Mouse (Mus musculus) frontal cortex, postnatal 36 days (tissue): ENCODE results near the gene Pdlim4.
"Not testable (repeated sequence)": the region's sequence is repeated elsewhere in the genome, so short reads cannot be mapped to it uniquely, and the experiment has no call there.

Experiments used
- DNase-seq, 2 experiments: peaks; one replicate each; pipeline ENCODE4 v3.0.0; 2022; ENCODE audit warnings: low spot score in 2 of 2

Pdlim4 gene

DNA sequence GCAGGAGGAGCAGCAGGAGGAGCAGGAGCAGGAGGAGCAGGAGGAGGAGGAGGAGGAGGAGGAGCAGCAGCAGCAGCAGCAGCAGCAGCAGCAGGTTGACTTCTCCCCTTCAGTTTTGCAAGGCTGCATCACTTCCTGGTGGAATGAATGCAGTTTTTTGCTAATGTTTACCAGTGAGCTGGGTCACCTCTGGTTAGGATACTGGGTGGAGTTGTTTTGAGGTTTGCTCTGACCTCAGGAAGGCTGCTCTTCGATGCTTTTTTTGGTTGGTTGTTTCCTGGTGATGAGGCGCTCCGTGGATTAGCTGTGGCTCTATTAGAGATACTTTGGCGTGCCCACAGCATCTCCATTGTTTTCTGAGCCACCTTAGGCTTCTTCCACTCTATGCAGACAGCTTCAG, 51.2 kb downstream of the Pdlim4 start:
- DNase-seq: no peak

DNA sequence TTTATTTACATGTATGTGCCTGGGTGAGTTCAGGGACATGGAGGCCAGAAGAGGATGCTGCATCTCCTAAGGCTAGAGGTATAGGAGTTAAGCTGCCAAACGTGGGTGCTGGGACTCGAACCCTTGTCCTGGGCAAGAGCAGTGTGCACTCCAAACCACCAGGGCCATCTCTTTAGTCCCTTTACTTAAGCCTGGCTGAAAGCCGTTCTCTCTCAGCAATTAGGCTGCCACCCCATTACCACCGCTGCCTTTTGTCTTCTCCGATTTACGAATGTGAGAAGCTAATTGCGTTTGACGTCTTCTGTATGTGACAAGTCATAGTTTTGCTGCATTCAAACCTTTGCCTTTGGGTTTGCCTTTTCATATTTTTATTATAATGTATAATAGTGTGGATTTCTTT, 52.8 kb downstream of the Pdlim4 start:
- no peak for DNase-seq

DNA sequence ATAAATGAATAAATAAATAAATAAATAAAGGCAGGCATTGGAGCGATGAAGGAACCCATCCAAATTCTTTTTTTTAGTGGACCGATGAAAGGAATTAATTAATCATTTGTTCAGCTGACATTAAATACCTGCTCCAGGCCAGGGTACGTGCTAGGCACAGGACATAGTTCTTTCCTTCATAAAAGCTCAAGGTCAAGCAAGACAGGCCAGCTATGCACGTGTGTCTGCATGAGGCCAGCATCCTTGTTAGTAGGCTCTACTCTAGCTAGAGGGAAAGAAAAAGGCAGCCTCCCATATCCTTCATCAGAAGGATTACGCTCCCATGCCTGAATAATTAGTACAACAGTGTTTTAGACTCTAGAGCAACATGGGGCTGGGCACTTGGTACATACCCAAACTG, 55.9 kb downstream of the Pdlim4 start:
- DNase-seq: no peak

DNA sequence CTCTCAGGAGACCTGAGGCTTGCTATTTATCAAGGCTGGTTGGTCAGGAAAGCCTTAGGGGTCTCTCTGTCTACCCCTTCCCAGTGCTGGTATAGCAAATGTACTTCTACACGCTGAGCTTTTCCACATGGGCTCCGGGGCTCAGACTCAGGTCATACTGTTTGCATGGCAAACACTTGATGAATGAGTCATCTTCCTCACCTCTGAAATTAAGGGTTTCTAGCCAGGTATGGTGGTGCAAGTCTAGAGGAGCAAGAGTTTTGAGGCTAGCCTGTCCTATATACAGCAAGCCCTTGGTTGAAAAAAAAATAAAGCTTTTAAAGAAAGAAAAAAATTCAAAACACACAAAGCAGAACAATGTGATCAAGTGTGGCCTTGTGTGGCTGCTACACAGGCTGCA, 57.6 kb downstream of the Pdlim4 start:
- DNase-seq: no peak

DNA sequence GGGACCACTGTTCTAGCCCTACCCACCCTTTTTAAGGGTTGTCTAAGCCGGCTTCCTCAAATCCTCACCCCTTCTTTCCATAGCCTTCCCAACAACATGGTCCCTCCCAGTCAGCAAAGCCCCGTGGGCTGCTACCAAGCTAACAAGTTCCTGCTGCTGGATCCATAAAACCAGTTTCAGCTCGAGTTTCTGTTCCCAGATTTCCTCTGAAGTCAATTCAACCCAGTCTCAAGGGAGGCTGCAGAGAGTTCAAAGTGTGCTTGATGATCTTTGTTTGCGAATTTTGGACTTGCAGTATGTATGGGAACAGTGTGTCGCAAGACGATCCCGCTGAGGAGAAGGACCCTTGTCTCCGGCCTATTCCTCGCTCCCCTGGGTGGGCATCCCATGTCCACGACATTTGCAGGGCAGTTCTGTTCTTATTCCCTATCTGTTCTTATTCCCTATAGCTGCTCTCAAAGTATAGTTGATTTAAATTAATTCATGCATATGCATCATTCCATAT, 60.3 kb downstream of the Pdlim4 start:
- DNase-seq: no peak

DNA sequence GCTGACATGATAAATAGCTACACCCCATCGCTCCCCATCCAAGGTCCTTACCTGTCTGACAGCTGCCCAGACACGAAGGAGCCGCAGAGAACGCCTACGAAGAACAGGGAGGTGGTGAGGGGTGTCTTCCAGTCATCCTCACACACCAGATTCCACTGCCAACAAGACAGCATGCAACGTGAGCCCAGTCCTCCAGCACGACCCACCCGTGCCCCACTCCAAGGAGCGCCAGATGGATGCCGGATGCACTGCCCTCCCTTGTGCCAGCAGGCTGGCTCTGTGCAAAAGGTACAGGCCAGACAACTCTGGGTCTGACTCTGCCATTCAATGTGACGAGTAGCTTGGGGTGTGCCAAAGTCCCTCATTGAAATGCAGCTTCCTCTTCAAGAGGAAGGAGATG, 61.1 kb downstream of the Pdlim4 start:
- no peak for DNase-seq

DNA sequence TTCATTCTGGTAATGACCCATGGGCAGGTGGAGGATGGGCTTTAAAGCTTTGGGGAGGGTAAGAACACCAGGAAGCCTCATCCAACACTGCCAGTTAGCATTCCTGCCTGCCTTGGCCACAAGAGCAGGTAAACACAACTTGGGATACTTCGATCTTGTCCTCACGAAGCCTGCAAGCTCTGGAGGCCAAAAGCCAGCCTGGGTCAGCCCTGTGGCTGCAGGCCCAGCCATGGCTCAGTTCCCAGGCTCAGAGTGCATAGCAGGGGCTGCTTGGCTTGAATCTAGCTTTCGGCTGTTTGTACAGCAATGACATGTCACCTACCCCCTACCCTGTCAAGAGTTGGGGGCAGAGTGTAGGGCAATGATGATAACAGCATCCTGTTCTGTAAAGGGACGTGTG, 61.9 kb downstream of the Pdlim4 start:
- no peak for DNase-seq

DNA sequence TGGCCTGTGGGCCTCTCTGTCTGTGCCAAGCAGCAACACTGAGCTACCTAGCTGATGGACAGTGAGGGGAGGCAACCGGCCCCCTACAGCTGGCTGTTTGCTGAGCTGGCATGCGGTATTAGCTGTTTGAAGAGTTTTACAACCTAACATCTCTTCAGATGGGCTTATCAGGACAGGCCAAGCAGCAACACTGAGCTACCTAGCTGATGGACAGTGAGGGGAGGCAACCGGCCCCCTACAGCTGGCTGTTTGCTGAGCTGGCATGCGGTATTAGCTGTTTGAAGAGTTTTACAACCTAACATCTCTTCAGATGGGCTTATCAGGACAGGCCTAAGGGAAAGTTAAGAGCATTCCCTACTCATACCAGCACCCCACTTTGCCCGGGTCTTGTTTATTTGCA, 62.5 kb downstream of the Pdlim4 start:
- not testable (repeated sequence) for DNase-seq
